Mouse (Mus musculus) heart, embryonic 13.5 days (tissue): ENCODE measurements around the gene Ubap2. TPM values are rescaled to one million over a fixed set of nuclear protein-coding genes. Genes with fewer than 3 reads are reported as not detected.

Experiments used
- ATAC-seq: fragments of 200-750 bp; cut with Nextera tagmentation; 2 replicates; pipeline ENCODE4 v1.8.0; 2017; ENCODE audit warnings: moderate TSS enrichment; ENCODE audit not compliant: insufficient number of reproducible peaks, low FRiP score, low TSS enrichment; ENCODE audit errors: extremely low read depth
- H3K27ac ChIP-seq: fragments of 300-500 bp; sonication (generic); replicated peaks from 2 replicates; pipeline ENCODE4 v1.5.1; 2015; ENCODE audit warnings: moderate library complexity, mild to moderate bottlenecking, inconsistent platforms
- H3K27me3 ChIP-seq: fragments of 300-500 bp; sonication (generic); replicated peaks from 2 replicates; pipeline ENCODE4 v1.6.1; 2015; ENCODE audit warnings: mild to moderate bottlenecking, inconsistent platforms
- H3K36me3 ChIP-seq: fragments of 300-500 bp; sonication (generic); 2 replicates; pipeline ENCODE4 v1.6.1; 2015; ENCODE audit warnings: mild to moderate bottlenecking, inconsistent platforms
- H3K4me1 ChIP-seq: fragments of 300-500 bp; sonication (generic); 2 replicates; pipeline ENCODE4 v1.6.1; 2015; ENCODE audit warnings: inconsistent platforms
- H3K4me2 ChIP-seq: fragments of 300-500 bp; sonication (generic); 2 replicates; pipeline ENCODE4 v1.6.1; 2015; ENCODE audit warnings: inconsistent platforms, mild to moderate bottlenecking, moderate library complexity
- H3K4me3 ChIP-seq: fragments of 300-500 bp; sonication (generic); 2 replicates; pipeline ENCODE4 v1.5.1; 2015; ENCODE audit warnings: moderate library complexity, mild to moderate bottlenecking, inconsistent platforms
- H3K9ac ChIP-seq: fragments of 300-500 bp; sonication (generic); 2 replicates; pipeline ENCODE4 v1.6.1; 2015; ENCODE audit warnings: inconsistent platforms, mild to moderate bottlenecking, moderate library complexity
- H3K9me3 ChIP-seq: fragments of 300-500 bp; sonication (generic); 2 replicates; pipeline ENCODE4 v1.6.1; 2016; ENCODE audit warnings: inconsistent platforms
- WGBS: fragments of 180-500 bp; shearing (Covaris S2); methylation state at CpG from one replicate; pipeline ENCODE4 v1.1.7; 2015; ENCODE audit warnings: mixed read lengths; 5-methylcytosine and 5-hydroxymethylcytosine counted together
- polyA plus RNA-seq: library from polyadenylated mRNA; unstranded; fragments of >200 nt; fragmentation: Nextera tagmentation; extraction: Ambion mirVana; gene quantifications from 2 replicates; pipeline ENCODE4 v1.2.1, GENCODE M21; 2015

Gene Ubap2
- polyA plus RNA-seq, 1 experiment from 2014 or later = 51.5 TPM

DNA sequence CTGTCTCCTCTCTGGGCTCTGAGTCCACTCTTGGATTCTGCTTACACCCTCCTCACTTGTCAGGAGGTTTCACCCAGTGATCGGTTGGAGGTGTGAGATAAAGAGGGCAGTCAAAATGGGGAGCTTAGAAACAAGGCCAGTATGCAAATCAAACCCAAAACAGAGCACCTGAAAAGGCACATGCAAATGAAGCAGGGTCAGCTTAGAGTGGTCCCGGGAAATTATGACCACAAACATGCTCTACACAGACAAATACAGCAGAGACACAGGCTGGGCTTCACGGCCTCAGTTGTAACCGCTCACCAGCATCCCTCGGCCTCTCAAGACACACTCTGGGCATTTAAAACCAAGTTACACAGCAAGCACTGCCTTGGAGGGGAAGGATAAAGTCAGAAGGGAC, 24.0 kb upstream of the Ubap2 start:
- H3K9ac ChIP-seq = no peak overlapping the region
- no peaks in the 10 kb centered on the region for H3K4me1 ChIP-seq
- no peaks in the 10 kb centered on the region for H3K9me3 ChIP-seq
- ATAC-seq = no peak
- H3K27ac ChIP-seq = no peak overlapping the region
- no peak overlapping the region for H3K4me3 ChIP-seq
- H3K36me3 ChIP-seq = peaks cover 94% of the 10 kb centered on the region
- H3K4me2 ChIP-seq = no peak overlapping the region
- WGBS = 89% methylated on average over 5 of the region's 5 CpGs
- H3K27me3 ChIP-seq = no peaks in the 10 kb centered on the region

DNA sequence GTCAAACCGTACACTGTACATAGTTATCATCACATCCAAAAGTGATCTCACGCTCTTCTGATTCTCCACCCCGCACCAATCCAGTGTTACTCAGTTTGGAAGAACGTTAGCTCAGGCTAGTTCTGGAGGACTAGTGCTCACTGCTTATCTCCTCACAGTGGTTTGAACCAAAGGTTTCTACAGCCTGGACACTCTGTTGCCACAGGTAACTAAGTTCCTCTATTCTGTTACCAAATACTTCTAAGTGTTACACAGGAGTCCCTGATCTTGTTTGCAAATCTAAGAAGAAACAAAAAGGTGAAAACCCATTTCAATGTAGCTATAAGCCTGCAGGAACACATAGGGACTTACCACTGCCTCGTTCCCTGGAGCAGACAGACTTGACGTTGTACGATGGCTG, 21.0 kb upstream of the Ubap2 start:
- Histone ChIP-seq H3K27ac (no peak overlapping the region), H3K36me3 (peaks cover 100% of the 10 kb centered on the region), H3K4me2 (no peak overlapping the region), H3K27me3 (no peaks in the 10 kb centered on the region), H3K9ac (no peak overlapping the region), H3K4me3 (no peak overlapping the region), H3K9me3 (no peaks in the 10 kb centered on the region), H3K4me1 (no peaks in the 10 kb centered on the region)
- no peak for ATAC-seq
- WGBS = 94% methylated on average over 7 of the region's 7 CpGs

DNA sequence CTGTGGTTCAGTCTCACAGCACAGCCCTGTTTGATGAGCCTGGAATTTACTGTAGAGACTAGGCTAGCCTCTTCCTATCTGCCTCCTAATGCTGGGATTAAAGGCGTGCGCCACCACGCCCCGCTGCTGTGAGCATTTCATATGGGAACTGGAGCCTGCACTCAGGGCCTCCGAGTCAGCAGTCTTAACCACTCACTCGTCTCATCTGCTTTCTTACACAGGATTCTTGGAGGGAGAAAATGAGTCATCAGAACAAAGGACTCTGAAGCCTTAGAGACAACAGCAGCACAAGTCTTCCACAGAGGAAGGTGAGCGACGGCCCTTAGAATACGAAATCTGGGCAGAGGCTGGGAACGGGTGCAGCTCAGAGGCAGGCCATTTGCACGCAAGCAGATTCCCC, 20.6 kb upstream of the Ubap2 start:
- Histone ChIP-seq H3K27ac (no peak overlapping the region), H3K9me3 (no peaks in the 10 kb centered on the region)
- 93% methylated on average over 11 of the region's 11 CpGs for WGBS

DNA sequence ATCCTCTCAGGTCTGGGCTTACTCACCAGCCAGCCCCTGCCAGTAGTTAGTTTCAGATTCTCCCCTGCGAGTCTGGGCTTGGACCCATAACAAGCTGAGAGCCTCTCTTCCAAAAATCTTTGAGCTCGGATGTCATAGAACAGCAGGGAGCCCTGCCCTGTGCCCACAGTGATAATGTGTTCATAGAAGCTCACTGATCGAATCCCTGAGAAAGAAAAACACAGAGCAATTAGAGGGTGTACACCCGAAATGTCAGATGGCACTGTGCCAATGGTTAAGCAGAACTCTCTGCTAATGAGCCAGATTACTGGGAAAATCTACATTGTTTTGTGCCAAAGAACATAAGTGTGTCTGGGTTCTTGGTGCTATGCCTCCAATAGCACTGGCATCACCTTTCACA, 19.0 kb upstream of the Ubap2 start:
- Histone ChIP-seq H3K9ac (no peak overlapping the region), H3K4me2 (no peak overlapping the region), H3K4me1 (no peaks in the 10 kb centered on the region), H3K4me3 (no peak overlapping the region), H3K9me3 (no peaks in the 10 kb centered on the region), H3K27ac (no peak overlapping the region), H3K36me3 (peaks cover 94% of the 10 kb centered on the region), H3K27me3 (no peaks in the 10 kb centered on the region)
- WGBS = 84% methylated on average over 4 of the region's 4 CpGs
- no peak for ATAC-seq

More for the DNA sequence above, 20.6 kb upstream of the Ubap2 start:
- H3K4me3 ChIP-seq = no peak overlapping the region
- no peak for ATAC-seq
- H3K36me3 ChIP-seq = peaks cover 100% of the 10 kb centered on the region
- no peak overlapping the region for H3K9ac ChIP-seq
- H3K4me1 ChIP-seq = no peaks in the 10 kb centered on the region
- H3K4me2 ChIP-seq = no peak overlapping the region
- no peaks in the 10 kb centered on the region for H3K27me3 ChIP-seq

DNA sequence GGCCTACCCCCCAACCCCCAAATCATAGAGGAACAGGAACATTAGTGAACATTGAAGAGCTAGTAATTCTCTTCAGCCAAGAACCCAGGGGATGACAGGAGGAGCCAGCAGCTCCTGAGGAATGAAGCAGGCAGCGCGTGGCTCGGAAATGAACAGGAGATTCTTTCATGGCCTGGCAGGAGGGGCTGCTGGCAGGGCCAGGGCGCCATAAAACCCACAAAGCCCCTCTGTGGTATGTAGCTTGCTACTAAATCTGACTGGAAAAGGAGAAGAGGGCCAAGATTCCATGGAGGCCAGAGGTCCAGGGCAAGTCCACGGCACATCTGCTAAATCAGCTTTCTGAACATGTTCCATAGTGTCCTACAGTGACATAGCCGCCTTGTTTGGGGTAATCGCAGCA, 14.9 kb upstream of the Ubap2 start:
- no peak overlapping the region for H3K4me2 ChIP-seq
- no peaks in the 10 kb centered on the region for H3K9me3 ChIP-seq
- H3K27me3 ChIP-seq = no peaks in the 10 kb centered on the region
- no peak for ATAC-seq
- no peak overlapping the region for H3K9ac ChIP-seq
- H3K4me3 ChIP-seq = no peak overlapping the region
- 77% methylated on average over 7 of the region's 7 CpGs for WGBS
- H3K4me1 ChIP-seq = no peaks in the 10 kb centered on the region
- H3K27ac ChIP-seq = no peak overlapping the region
- H3K36me3 ChIP-seq = peaks cover 53% of the 10 kb centered on the region

DNA sequence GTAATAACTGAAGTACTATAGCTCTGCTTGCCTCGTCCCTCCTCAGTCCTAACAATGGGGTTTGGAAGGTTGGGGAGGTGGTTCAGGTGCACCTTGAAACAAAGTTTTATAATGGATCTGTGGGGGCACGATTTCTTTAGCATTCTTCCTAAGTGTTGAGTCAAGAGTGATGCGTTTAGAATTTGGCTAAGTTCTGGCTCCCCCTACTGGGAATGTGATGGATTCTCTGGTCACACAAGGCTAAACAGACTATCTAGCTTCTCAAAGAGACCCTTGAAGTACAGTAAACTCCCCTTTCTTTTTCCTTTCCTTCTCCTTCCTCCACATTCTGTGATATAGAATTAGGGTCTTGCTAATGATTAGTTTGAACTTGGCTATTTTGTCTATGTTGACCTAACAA, 11.5 kb upstream of the Ubap2 start:
- ATAC-seq = no peak
- Histone ChIP-seq H3K36me3 (peaks cover 19% of the 10 kb centered on the region), H3K27ac (no peak overlapping the region), H3K4me3 (no peak overlapping the region), H3K9me3 (no peaks in the 10 kb centered on the region), H3K9ac (no peak overlapping the region), H3K27me3 (no peaks in the 10 kb centered on the region), H3K4me2 (no peak overlapping the region), H3K4me1 (no peaks in the 10 kb centered on the region)
- 15% methylated on average over 3 of the region's 3 CpGs for WGBS

DNA sequence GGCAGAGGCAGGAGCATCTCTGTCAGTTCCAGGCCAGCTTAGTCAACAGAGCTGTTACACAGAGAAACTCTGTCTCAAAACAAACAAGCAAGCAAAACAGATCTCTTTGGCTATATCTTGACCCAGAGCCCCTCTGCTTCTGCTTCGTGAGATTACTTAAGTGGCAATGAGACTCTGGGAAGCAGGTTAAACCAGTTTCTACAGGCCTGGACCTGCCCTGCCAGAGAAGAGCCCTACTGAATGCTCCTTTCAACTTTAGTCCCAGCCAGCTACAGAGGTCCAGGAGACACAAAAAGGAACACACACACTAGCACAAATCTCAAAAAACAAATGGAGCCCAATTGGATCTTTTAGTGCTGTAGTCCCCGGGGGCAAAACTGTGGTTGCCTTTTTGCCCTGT, 9.1 kb upstream of the Ubap2 start:
- Histone ChIP-seq H3K4me3 (no peak overlapping the region), H3K9ac (no peak overlapping the region), H3K36me3 (no peaks in the 10 kb centered on the region), H3K9me3 (no peaks in the 10 kb centered on the region), H3K27me3 (no peaks in the 10 kb centered on the region), H3K4me1 (no peaks in the 10 kb centered on the region), H3K27ac (no peak overlapping the region), H3K4me2 (no peak overlapping the region)
- ATAC-seq = no peak
- 71% methylated on average over 2 of the region's 2 CpGs for WGBS

DNA sequence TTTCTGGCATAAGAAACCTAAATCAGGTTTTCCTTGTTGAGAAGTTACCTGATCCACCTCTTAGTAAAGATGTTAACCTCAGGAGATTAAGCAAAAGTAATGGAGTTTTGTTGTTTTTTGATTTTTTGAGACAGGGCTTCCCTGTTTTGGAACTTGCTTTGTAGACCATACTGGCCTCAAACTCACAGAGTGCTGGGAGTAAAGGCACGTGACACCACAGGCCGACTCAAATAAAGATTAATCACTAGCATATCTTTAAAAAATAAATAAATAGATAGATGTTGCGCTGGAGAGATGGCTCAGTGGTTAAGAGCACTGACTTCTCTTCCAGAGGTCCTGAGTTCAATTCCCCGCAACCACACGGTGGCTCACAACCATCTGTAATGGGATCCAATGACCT, 983 bp upstream of the Ubap2 start:
- ATAC-seq = no peak

DNA sequence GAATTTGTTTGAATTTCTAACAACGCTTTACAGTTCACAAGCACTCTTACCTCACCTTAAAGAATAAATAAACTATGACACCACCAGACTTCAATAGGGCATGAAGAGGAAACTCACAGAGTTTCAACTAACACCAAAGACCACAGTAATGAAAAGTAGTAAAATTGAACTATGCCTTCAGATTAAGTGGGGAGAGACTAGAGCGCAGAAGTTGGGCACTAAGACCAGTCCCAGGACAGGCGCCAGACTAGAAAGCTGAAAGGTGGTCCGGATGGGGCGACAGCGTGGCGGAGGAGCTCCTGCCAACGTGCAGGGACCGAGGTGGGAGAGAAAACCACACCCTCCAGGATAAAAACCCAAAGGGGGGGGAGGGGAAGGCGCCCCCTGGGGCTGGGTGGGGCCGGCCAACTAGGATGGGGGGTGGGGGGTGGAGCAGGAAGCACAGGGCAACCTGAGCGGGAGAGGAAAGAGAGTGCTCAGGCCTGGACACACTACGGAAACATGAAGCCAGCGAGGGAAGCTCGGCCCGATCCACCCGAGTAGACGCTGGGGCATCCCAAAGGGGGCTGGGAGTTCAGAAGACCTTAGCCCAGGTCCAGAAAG, 466 bp downstream of the Ubap2 start:
- H3K4me3 ChIP-seq = peak overlapping the region; percentile 92
- peaks cover 19% of the 10 kb centered on the region for H3K36me3 ChIP-seq
- H3K9me3 ChIP-seq = no peaks in the 10 kb centered on the region
- peak; percentile 59 for ATAC-seq
- WGBS = under 1% methylated on average over 18 of the region's 18 CpGs
- peak overlapping the region; percentile 96 for H3K27ac ChIP-seq
- H3K4me2 ChIP-seq = peak overlapping the region; percentile 86
- H3K4me1 ChIP-seq = peaks cover 34% of the 10 kb centered on the region
- H3K27me3 ChIP-seq = no peaks in the 10 kb centered on the region
- H3K9ac ChIP-seq = peak overlapping the region; percentile 97

More for the DNA sequence above, 983 bp upstream of the Ubap2 start:
- H3K4me2 ChIP-seq = peak overlapping the region; percentile 86
- peaks cover 31% of the 10 kb centered on the region for H3K4me1 ChIP-seq
- H3K27ac ChIP-seq = peak overlapping the region; percentile 96
- H3K9ac ChIP-seq = peak overlapping the region; percentile 97
- peaks cover 5% of the 10 kb centered on the region for H3K36me3 ChIP-seq
- peak overlapping the region; percentile 92 for H3K4me3 ChIP-seq
- no peaks in the 10 kb centered on the region for H3K9me3 ChIP-seq
- no peaks in the 10 kb centered on the region for H3K27me3 ChIP-seq
- WGBS = 68% methylated on average over 5 of the region's 5 CpGs

DNA sequence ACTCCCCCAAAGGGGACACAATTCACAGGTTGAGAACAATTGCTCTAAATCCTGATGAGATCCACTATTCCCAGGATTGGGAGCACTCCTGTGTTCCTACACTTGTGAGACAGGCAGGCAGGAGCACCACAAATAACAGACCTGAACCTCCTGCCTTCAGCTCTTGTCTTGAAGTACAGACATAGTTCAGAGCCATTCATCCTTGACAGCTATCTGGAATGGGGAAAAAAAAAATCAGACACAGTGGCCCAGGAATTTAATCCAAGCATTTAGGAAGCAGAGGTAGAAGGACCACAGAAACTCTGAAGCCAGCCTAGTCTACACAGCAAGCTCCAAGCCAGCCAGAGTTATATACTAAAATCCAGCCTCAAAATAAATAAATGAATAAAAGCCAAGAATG, 6.8 kb downstream of the Ubap2 start:
- Histone ChIP-seq H3K4me3 (no peak overlapping the region), H3K36me3 (peaks cover 58% of the 10 kb centered on the region), H3K4me2 (no peak overlapping the region), H3K27me3 (no peaks in the 10 kb centered on the region), H3K9ac (no peak overlapping the region), H3K4me1 (peaks cover 32% of the 10 kb centered on the region), H3K27ac (no peak overlapping the region), H3K9me3 (no peaks in the 10 kb centered on the region)
- ATAC-seq = no peak

DNA sequence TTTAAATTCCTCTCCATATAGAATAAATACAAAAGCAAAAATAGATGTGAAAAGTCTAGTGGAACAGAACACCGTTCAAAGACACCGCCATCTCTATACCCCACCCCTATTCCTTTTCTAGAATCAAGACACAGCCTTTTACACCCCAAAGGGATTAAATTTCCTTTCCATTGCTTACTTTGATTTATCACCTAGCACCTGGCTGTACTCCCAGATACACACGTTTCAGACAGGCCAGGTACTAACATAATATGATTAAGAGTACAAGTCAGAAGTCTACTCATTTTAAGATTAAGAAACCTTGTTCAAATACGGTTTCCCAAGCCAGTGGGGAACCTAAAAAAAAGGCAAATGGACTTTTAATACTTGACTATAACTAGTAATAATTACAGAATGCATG, 8.6 kb downstream of the Ubap2 start:
- H3K4me2 ChIP-seq = no peak overlapping the region
- no peaks in the 10 kb centered on the region for H3K9me3 ChIP-seq
- ATAC-seq = no peak
- peaks cover 20% of the 10 kb centered on the region for H3K4me1 ChIP-seq
- no peaks in the 10 kb centered on the region for H3K27me3 ChIP-seq
- no peak overlapping the region for H3K27ac ChIP-seq
- H3K36me3 ChIP-seq = peaks cover 74% of the 10 kb centered on the region
- H3K9ac ChIP-seq = no peak overlapping the region
- WGBS = 79% methylated on average over 4 of the region's 4 CpGs
- no peak overlapping the region for H3K4me3 ChIP-seq

DNA sequence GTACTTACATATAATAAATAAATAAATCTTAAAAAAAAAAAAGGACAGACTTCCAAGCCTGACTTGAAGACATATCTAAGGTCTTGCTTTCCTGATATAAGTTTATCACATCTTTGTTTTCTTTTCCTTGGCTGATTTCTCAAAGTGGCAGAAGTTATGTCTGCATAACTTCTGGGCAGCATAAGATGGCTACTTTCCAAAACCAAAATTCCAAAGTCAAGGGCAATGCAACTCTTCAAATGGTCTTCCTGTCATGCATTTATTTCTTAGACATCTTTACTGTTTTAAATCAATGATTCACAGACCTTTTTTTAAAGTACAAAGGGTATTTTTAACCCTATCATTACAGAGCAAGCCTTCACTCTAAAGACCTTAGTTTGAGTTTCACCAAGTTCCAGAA, 14.3 kb downstream of the Ubap2 start:
- H3K27me3 ChIP-seq = no peaks in the 10 kb centered on the region
- no peak overlapping the region for H3K27ac ChIP-seq
- no peak overlapping the region for H3K4me2 ChIP-seq
- no peak overlapping the region for H3K4me3 ChIP-seq
- peaks cover 54% of the 10 kb centered on the region for H3K4me1 ChIP-seq
- H3K36me3 ChIP-seq = peaks cover 34% of the 10 kb centered on the region
- no peak for ATAC-seq
- H3K9ac ChIP-seq = no peak overlapping the region
- no peaks in the 10 kb centered on the region for H3K9me3 ChIP-seq
